Mouse (Mus musculus): ENCODE data around the gene Mis12.

The Mis12 gene

GRCm38 (mm10) chr11:71019201-71020068 lies at the start of gene Mis12, which contains the start of gene Derl2:
TSS of gene Mis12 (plus strand) at chr11:71019611.
TSS of gene Derl2 (minus strand) at chr11:71019841.
- DNase-seq (ENCODE audit: low read depth): peak; percentile 100

- peak; percentile 98 for DNase-seq (ENCODE audit: low read depth)
These were observed 49.4 kb upstream of the Mis12 start, which contains the start of the genes Nup88 and Rpain for GRCm38 (mm10) chr11:70969821-70970559. TSS of gene Nup88 (minus strand) at chr11:70969973. TSS of gene Rpain (plus strand) at chr11:70970213.

GRCm38 (mm10) chr11:70970560-70971540 lies 48.6 kb upstream of the Mis12 start:
- peak; percentile 80 for DNase-seq (ENCODE audit: low read depth)

GRCm38 (mm10) chr11:70972586-70972985 lies 46.8 kb upstream of the Mis12 start:
- no peak for DNase-seq (ENCODE audit: low read depth)

GRCm38 (mm10) chr11:70973947-70974346 lies 45.5 kb upstream of the Mis12 start:
- DNase-seq (ENCODE audit: low read depth): peak; percentile 64

GRCm38 (mm10) chr11:70975193-70975592 lies 44.2 kb upstream of the Mis12 start:
- no peak for DNase-seq (ENCODE audit: low read depth)

- no peak for DNase-seq (ENCODE audit: low read depth)
These were observed 42.1 kb upstream of the Mis12 start for GRCm38 (mm10) chr11:70977293-70977692.

GRCm38 (mm10) chr11:70980232-70980631 lies 39.2 kb upstream of the Mis12 start:
- DNase-seq (ENCODE audit: low read depth): no peak

- DNase-seq (ENCODE audit: low read depth): no peak
These were observed 38.5 kb upstream of the Mis12 start for GRCm38 (mm10) chr11:70980751-70981510.

- peak; percentile 42 for DNase-seq (ENCODE audit: low read depth)
These were observed 37.4 kb upstream of the Mis12 start for GRCm38 (mm10) chr11:70982030-70982429.

GRCm38 (mm10) chr11:70982557-70983228 lies 36.7 kb upstream of the Mis12 start, which contains the start of gene C1qbp:
TSS of gene C1qbp (minus strand) at chr11:70983026.
- DNase-seq (ENCODE audit: low read depth): peak; percentile 90

- no peak for DNase-seq (ENCODE audit: low read depth)
These were observed 18.2 kb upstream of the Mis12 start for GRCm38 (mm10) chr11:71001167-71001566.

GRCm38 (mm10) chr11:71003611-71004315 lies 15.6 kb upstream of the Mis12 start:
- DNase-seq (ENCODE audit: low read depth): peak; percentile 81

- peak; percentile 99 for DNase-seq (ENCODE audit: low read depth)
These were observed 15.1 kb upstream of the Mis12 start, which contains the start of gene Dhx33 for GRCm38 (mm10) chr11:71004316-71004773. TSS of gene Dhx33 (minus strand) at chr11:71004437.

GRCm38 (mm10) chr11:71005046-71005445 lies 14.4 kb upstream of the Mis12 start:
- peak; percentile 30 for DNase-seq (ENCODE audit: low read depth)

- no peak for DNase-seq (ENCODE audit: low read depth)
These were observed 12.4 kb upstream of the Mis12 start for GRCm38 (mm10) chr11:71007026-71007425.

- no peak for DNase-seq (ENCODE audit: low read depth)
These were observed 11.6 kb upstream of the Mis12 start for GRCm38 (mm10) chr11:71007831-71008230.

GRCm38 (mm10) chr11:71008321-71008720 lies 11.1 kb upstream of the Mis12 start:
- peak; percentile 40 for DNase-seq (ENCODE audit: low read depth)

- no peak for DNase-seq (ENCODE audit: low read depth)
These were observed 6.7 kb upstream of the Mis12 start for GRCm38 (mm10) chr11:71012743-71013142.
